Mouse (Mus musculus): ENCODE results near the gene Plch2. TPM values are rescaled to one million over a fixed set of nuclear protein-coding genes. Genes with fewer than 3 reads are reported as not detected.

Gene Plch2
- polyA plus RNA-seq, 1 experiment from 2014 or later, result 3.6 TPM

DNA sequence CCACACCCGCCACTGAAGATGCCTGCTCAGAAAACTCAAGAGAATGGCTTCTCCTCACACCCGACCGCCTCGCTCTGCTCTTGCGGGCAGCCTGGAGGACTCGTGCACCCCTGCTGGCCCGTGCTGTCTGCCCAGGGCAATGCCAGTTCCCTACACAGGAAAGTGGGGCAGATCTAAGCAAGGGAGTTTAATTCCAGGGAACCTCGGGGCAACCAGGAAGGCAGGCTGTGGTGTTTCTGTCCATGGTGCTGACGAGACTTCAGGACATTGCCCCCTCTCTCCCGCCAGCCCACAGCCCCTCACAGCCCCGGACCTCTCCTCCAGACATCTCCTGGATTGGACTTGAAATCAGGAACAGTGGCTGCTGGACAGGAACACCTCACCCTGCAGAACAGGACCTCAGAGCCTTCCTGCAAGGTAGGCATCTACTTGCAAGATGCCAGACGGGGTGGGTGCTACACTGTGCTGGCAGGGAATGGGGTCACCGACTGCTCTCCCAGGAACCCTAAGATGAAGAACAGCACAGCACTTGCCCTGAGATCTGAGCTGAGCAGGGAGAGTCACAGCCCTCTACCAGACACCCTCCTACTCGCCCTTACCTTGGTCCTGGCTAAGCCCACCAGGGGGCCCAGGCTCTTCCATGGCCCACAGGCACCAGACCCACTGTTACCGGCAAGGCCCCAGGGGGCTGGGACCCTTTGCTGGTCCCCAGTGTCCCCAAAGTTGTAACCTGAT is 37.8 kb downstream of the Plch2 start:
- H3K9ac ChIP-seq, result no peak overlapping the region
- WGBS, result 4% methylated on average over 15 of the region's 15 CpGs
- H3K27ac ChIP-seq, result no peak overlapping the region
- H3K9me3 ChIP-seq, result no peaks in the 10 kb centered on the region
- no peaks in the 10 kb centered on the region for H3K36me3 ChIP-seq
- peak overlapping the region; percentile 16; the same call in 1 of the 2 replicates for H3K4me3 ChIP-seq
- H3K4me2 ChIP-seq (replicated peaks), result peak overlapping the region; percentile 41
- peak; percentile 23; the same call in 1 of the 2 replicates for ATAC-seq (ENCODE audit: insufficient number of reproducible peaks, insufficient read depth, low FRiP score, low TSS enrichment)
- H3K27me3 ChIP-seq, result no peaks in the 10 kb centered on the region
- peaks cover 22% of the 10 kb centered on the region for H3K4me1 ChIP-seq

DNA sequence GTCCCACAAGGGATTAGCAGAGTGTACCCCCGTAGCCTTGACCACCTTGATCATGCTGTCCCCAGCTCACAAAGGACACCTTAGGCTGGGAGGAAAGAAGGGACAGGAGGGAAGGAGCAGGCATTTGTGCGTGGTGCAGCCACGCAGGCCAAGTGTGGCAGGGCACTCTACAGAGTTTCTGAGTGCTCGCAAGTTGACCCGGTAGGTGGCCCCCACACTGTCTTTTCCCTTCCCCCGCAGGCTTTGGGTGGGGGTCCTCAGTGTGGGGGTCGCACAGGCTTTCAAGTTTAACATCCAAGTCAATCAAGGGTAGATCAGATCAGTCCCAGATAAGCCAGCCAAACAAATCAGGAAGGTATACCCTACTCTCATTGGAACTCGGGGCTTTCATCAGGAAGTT is 38.5 kb downstream of the Plch2 start:
- H3K36me3 ChIP-seq, result no peaks in the 10 kb centered on the region
- H3K4me1 ChIP-seq, result peaks cover 22% of the 10 kb centered on the region
- no peak overlapping the region for H3K4me3 ChIP-seq
- no peak overlapping the region for H3K4me2 ChIP-seq (replicated peaks)
- 76% methylated on average over 8 of the region's 8 CpGs for WGBS
- H3K9ac ChIP-seq, result no peak overlapping the region
- ATAC-seq (ENCODE audit: insufficient number of reproducible peaks, insufficient read depth, low FRiP score, low TSS enrichment), result no peak
- H3K27ac ChIP-seq, result no peak overlapping the region
- H3K9me3 ChIP-seq, result no peaks in the 10 kb centered on the region
- H3K27me3 ChIP-seq, result no peaks in the 10 kb centered on the region

DNA sequence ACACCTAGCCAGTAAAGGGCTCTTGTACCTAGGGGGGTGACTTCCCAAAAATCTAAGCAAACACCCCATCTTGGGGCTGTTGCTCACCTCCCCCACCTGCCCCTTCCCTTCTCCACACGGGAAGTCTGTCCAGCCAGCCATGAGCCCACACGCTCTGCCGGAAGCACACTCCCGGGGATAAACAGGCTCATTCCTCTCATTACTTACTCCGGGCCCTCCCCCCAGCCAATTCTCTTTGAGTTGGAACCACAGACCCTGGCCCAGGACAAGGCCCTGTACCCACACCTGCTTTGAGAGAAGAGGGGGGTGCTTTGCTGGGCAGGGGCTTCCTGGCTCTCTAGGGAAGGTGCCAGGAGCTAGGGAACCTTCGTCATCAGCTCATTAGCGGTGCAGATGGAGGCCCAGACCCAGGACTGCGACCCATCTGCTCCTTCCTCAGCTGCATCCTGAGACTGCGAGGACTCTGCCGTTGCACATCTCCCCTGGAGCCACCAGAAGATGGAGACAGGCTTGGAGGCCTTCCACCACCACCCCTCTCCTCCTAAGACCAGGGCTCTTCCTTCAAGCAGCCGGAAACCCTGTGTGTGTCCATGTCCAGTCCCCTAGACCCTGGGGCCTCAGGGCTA is 39.2 kb downstream of the Plch2 start:
- Histone ChIP-seq H3K36me3 (no peaks in the 10 kb centered on the region), H3K27ac (no peak overlapping the region), H3K4me1 (peaks cover 22% of the 10 kb centered on the region), H3K4me2 (replicated peaks) (no peak overlapping the region), H3K9ac (no peak overlapping the region), H3K4me3 (no peak overlapping the region), H3K27me3 (no peaks in the 10 kb centered on the region), H3K9me3 (no peaks in the 10 kb centered on the region)
- 64% methylated on average over 11 of the region's 11 CpGs for WGBS
- ATAC-seq (ENCODE audit: insufficient number of reproducible peaks, insufficient read depth, low FRiP score, low TSS enrichment), result no peak

DNA sequence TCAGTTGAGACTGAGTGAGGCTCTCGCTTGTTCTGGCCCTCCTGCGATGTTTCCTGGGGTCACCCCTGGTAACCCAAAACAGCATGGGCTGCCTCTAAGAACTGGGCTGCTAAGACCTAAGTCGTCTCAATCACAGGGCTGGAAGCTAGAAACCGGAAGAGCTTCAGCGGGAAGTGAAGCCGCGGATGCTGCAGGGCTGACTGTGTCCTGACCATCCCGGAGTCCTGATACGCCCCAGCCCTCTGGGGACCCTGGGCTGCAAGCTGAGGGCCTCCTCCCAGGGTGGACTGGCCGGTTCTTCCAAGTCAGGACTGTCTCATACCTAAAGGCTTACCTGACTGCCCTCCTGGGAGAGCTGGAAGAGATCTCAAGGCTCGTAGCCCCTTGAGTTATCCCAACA is 39.8 kb downstream of the Plch2 start:
- Histone ChIP-seq H3K27ac (no peak overlapping the region), H3K9ac (no peak overlapping the region), H3K4me2 (replicated peaks) (no peak overlapping the region), H3K9me3 (no peaks in the 10 kb centered on the region), H3K4me3 (no peak overlapping the region), H3K36me3 (no peaks in the 10 kb centered on the region), H3K4me1 (peaks cover 22% of the 10 kb centered on the region), H3K27me3 (no peaks in the 10 kb centered on the region)
- ATAC-seq (ENCODE audit: insufficient number of reproducible peaks, insufficient read depth, low FRiP score, low TSS enrichment), result no peak
- 54% methylated on average over 11 of the region's 11 CpGs for WGBS

DNA sequence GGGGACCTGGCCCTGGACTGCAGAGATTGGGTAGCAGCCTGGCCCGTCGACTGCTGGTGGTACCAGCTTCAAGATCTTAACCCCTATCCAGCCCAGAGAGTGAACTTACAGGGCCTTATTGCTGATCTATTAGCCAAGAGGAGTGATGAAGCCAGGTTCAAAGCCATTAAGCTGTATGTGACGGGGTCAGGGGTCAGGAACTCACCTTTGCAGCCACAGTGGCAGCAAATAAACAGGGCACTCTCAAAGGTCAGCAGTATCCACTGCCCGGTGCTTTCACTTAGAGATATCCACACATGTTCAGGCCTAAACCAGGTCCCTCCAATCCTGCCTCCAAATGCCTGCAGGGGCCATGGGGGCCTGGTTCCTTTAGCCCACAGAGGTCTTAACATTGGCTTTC is 41.0 kb downstream of the Plch2 start:
- Histone ChIP-seq H3K27me3 (no peaks in the 10 kb centered on the region), H3K9me3 (no peaks in the 10 kb centered on the region)
- WGBS, result 60% methylated on average over 4 of the region's 4 CpGs

DNA sequence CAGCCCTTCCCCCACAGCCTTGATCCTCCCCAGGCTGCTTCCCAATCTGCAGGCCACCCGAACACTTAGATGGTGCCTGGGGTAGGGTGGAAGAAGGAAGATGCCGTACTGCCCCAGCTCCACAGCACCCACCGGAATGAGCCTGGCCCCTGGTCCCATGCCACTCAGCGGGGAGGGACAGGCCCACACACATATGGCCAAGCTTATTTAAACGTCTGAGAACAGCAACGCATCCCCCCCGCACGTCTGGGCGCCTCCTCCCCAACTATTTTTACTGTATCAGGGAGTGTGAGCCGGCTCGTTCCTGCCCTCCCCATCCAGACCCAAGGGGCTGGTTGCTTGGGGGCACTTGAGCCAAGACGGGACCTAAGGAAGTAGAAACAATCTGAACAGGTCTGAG is 41.8 kb downstream of the Plch2 start:
- H3K27me3 ChIP-seq, result no peaks in the 10 kb centered on the region
- no peak overlapping the region for H3K27ac ChIP-seq
- no peak overlapping the region for H3K4me3 ChIP-seq
- H3K9me3 ChIP-seq, result no peaks in the 10 kb centered on the region
- H3K9ac ChIP-seq, result no peak overlapping the region
- H3K4me1 ChIP-seq, result peaks cover 14% of the 10 kb centered on the region
- 61% methylated on average over 12 of the region's 12 CpGs for WGBS
- no peak overlapping the region for H3K4me2 ChIP-seq (replicated peaks)
- ATAC-seq (ENCODE audit: insufficient number of reproducible peaks, insufficient read depth, low FRiP score, low TSS enrichment), result no peak
- H3K36me3 ChIP-seq, result no peaks in the 10 kb centered on the region

More for the DNA sequence above, 41.0 kb downstream of the Plch2 start:
- Histone ChIP-seq H3K36me3 (no peaks in the 10 kb centered on the region), H3K4me2 (replicated peaks) (no peak overlapping the region), H3K4me3 (no peak overlapping the region), H3K27ac (no peak overlapping the region), H3K9ac (no peak overlapping the region), H3K4me1 (peaks cover 17% of the 10 kb centered on the region)
- ATAC-seq (ENCODE audit: insufficient number of reproducible peaks, insufficient read depth, low FRiP score, low TSS enrichment), result no peak

DNA sequence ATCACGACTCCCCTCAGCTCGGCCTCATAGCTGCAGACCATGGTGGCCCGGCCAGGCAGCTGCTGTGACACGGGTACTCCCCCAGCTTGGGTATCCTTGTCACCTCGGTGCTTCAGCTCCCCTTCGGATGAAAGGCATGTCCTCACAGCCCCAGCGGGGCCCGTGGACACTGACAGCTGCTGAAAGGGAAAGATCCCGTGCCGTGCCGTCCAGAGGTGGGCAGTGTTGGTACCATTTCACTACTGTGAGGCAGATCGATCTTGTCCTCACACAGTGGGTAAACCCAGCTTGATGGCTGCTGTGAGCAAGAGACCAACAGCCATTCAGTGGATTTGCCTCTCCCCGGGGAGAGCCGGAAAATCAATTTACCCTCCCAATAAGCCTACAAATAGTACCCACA is 42.3 kb downstream of the Plch2 start:
- Histone ChIP-seq H3K4me2 (replicated peaks) (no peak overlapping the region), H3K27me3 (no peaks in the 10 kb centered on the region), H3K4me3 (no peak overlapping the region), H3K9me3 (no peaks in the 10 kb centered on the region), H3K36me3 (no peaks in the 10 kb centered on the region), H3K4me1 (peaks cover 9% of the 10 kb centered on the region), H3K9ac (no peak overlapping the region), H3K27ac (no peak overlapping the region)
- no peak for ATAC-seq (ENCODE audit: insufficient number of reproducible peaks, insufficient read depth, low FRiP score, low TSS enrichment)
- 67% methylated on average over 14 of the region's 14 CpGs for WGBS

DNA sequence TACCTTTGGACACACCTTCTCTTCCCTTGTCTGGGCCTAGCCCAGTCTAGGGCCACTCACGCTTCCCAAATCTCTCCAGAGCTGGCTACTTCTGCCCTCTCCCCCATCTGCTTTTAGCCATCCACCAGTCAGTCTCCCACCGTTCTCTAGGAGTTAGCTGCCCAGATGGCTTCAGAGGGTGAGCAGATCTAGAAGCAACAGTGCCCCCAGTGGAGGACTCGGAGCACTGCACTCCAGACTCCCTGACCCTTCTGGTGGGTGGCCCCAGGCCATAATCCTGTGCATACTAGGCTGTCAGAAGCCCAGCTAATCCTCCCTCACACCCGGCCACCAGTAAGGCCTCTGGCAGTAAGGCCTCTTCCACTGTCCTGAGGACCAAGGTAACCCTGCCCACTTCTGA is 43.8 kb downstream of the Plch2 start:
- Histone ChIP-seq H3K4me3 (no peak overlapping the region), H3K27me3 (no peaks in the 10 kb centered on the region), H3K9me3 (no peaks in the 10 kb centered on the region), H3K27ac (no peak overlapping the region), H3K4me1 (no peaks in the 10 kb centered on the region), H3K4me2 (replicated peaks) (no peak overlapping the region), H3K36me3 (no peaks in the 10 kb centered on the region), H3K9ac (no peak overlapping the region)
- 2% methylated on average over 4 of the region's 4 CpGs for WGBS
- no peak for ATAC-seq (ENCODE audit: insufficient number of reproducible peaks, insufficient read depth, low FRiP score, low TSS enrichment)

DNA sequence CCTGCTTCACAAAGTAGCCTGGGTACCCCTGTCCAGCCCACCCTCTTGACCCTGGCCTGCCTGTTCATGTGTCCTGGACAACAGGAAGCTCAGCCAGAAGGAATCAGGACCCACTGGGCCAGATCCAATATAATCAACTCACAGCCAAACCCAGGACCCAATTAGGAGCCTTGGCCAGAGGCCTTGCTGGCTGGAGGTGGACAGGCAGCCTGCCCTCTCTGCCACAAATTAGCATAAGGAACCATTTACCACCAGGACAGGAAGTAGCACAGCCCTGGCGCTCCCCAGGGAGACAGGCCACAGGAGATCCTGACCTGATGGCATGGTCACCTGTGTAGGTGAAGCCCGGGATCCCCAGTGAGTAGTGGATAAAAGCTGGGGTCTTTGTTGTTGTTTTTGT is 44.5 kb downstream of the Plch2 start:
- no peak overlapping the region for H3K4me3 ChIP-seq
- no peak overlapping the region for H3K4me2 ChIP-seq (replicated peaks)
- H3K36me3 ChIP-seq, result no peaks in the 10 kb centered on the region
- no peaks in the 10 kb centered on the region for H3K4me1 ChIP-seq
- no peaks in the 10 kb centered on the region for H3K27me3 ChIP-seq
- H3K9ac ChIP-seq, result no peak overlapping the region; the same call in 1 of the 2 replicates
- H3K27ac ChIP-seq, result no peak overlapping the region
- H3K9me3 ChIP-seq, result no peaks in the 10 kb centered on the region
- ATAC-seq (ENCODE audit: insufficient number of reproducible peaks, insufficient read depth, low FRiP score, low TSS enrichment), result no peak
- WGBS, result 43% methylated on average over 2 of the region's 2 CpGs

DNA sequence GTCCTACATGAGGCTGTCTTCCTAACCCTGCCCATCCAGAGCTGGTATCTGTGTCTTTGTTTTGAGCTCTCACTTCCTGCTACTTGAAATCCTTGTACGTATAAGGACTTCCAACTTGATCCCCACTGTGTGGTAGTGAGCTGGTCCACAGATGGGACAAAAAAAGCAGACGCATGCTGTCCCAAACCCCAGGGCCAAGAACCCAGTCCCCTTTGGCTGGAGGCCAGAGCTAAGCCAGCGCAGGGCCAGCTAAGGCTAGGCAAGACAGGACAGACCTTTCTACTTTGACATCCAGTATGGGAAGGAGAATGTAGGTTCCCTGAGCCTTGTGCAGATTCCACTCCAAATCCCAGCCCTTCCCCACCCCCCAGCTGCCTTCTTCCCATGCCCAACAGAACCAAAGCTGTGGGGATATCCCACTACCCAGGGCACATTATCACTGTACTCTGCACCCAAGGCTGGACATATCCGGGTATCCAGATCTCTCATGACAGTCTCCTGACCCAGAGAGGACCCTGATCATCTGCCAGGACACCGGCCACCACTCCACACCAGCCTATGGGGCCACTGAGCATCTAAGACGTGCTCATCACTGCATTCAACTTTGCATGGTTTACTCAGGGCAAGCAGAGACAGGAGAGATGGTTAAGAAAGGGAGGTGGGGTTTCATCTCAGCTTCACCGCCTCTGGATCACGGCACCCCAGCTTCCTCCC is 45.1 kb downstream of the Plch2 start:
- WGBS, result 74% methylated on average over 8 of the region's 8 CpGs
- Histone ChIP-seq H3K4me3 (no peak overlapping the region), H3K27ac (no peak overlapping the region), H3K4me2 (replicated peaks) (no peak overlapping the region), H3K4me1 (no peaks in the 10 kb centered on the region), H3K27me3 (no peaks in the 10 kb centered on the region), H3K36me3 (no peaks in the 10 kb centered on the region), H3K9me3 (no peaks in the 10 kb centered on the region), H3K9ac (peak overlapping the region; percentile 5; the same call in 1 of the 2 replicates)
- no peak for ATAC-seq (ENCODE audit: insufficient number of reproducible peaks, insufficient read depth, low FRiP score, low TSS enrichment)

DNA sequence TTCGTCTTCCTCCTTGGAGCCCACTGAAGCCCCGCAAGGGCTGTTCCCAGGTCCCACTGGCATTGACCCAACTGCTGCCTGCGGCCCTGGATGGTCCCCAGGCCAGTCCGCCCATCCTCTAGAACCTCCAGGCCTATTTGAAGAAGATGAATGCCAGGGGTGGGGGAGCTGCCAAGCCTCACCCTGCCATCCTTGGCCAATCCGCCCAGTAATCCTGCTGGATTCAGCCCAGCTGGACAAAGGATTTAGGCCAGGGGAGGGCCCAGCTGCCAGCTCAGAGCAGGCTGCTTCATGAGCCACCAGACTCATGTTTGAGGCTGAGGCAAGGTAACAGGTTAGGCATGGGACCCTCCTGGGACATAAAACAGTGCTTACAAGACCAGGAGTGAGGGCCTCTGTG is 45.7 kb downstream of the Plch2 start:
- Histone ChIP-seq H3K9me3 (no peaks in the 10 kb centered on the region), H3K9ac (0 out of 2 replicates have a peak overlapping the region, but pooled peaks have one; percentile 5), H3K4me2 (replicated peaks) (no peak overlapping the region), H3K4me3 (no peak overlapping the region), H3K36me3 (no peaks in the 10 kb centered on the region), H3K4me1 (no peaks in the 10 kb centered on the region), H3K27ac (no peak overlapping the region), H3K27me3 (no peaks in the 10 kb centered on the region)
- 89% methylated on average over 5 of the region's 5 CpGs for WGBS
- ATAC-seq (ENCODE audit: insufficient number of reproducible peaks, insufficient read depth, low FRiP score, low TSS enrichment), result no peak

DNA sequence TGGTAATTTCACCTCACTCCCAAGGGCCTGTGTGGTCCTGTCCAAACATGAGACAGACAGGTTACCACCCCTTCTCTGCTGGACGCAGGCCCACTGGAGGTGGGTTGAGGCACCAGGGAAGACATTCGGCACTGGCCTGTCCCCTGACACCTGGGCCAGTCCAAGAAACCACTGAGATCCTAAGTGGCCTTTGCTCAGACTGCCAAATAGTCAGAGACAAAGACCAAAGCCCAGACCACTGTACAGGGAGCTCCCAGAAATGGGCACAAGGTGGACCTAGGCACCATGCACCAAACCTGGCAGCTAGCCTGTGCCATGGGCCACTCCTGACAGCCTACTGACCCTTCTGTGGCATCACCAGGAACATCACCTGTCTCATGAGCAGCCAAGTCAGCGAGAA is 47.4 kb downstream of the Plch2 start:
- no peak for ATAC-seq (ENCODE audit: insufficient number of reproducible peaks, insufficient read depth, low FRiP score, low TSS enrichment)
- H3K27ac ChIP-seq, result no peak overlapping the region
- WGBS, result 78% methylated on average over 3 of the region's 3 CpGs

More for the DNA sequence above, 47.4 kb downstream of the Plch2 start:
- no peaks in the 10 kb centered on the region for H3K36me3 ChIP-seq
- no peak overlapping the region for H3K9ac ChIP-seq
- no peaks in the 10 kb centered on the region for H3K27me3 ChIP-seq
- H3K9me3 ChIP-seq, result no peaks in the 10 kb centered on the region
- H3K4me1 ChIP-seq, result no peaks in the 10 kb centered on the region
- no peak overlapping the region for H3K4me2 ChIP-seq (replicated peaks)
- H3K4me3 ChIP-seq, result no peak overlapping the region
